Mouse (Mus musculus): ENCODE results near the gene Fam131b. TPM values are rescaled to one million over a fixed set of nuclear protein-coding genes. Genes with fewer than 3 reads are reported as not detected.

The Fam131b gene
- polyA plus RNA-seq, 1 experiment from 2014 or later: 0.43 TPM

Other genes starting within 250 kb of the Fam131b start
- not detected in 2 replicates for gene Tas2r139, start 183.7 kb downstream of the Fam131b start, polyA plus RNA-seq (2014; fragmentation: Nextera tagmentation; extraction: Ambion mirVana)
- not detected in 2 replicates for gene Tas2r144, start 109.3 kb downstream of the Fam131b start, polyA plus RNA-seq (2014; fragmentation: Nextera tagmentation; extraction: Ambion mirVana)
- 15.8 and 18.6 TPM in 2 replicates for gene Gstk1, start 78.7 kb downstream of the Fam131b start, polyA plus RNA-seq (2014; fragmentation: Nextera tagmentation; extraction: Ambion mirVana)
- 0.89 and 1.0 TPM in 2 replicates for gene Tmem139, start 62.7 kb downstream of the Fam131b start, polyA plus RNA-seq (2014; fragmentation: Nextera tagmentation; extraction: Ambion mirVana)
- 38.6 and 43.2 TPM in 2 replicates for gene Casp2, start 59.7 kb downstream of the Fam131b start, polyA plus RNA-seq (2014; fragmentation: Nextera tagmentation; extraction: Ambion mirVana)
- gene Clcn1, start 38.0 kb downstream of the Fam131b start, polyA plus RNA-seq (2014; fragmentation: Nextera tagmentation; extraction: Ambion mirVana): 0.66 and 0.92 TPM in 2 replicates
- gene Zyx, start 25.0 kb upstream of the Fam131b start, polyA plus RNA-seq (2014; fragmentation: Nextera tagmentation; extraction: Ambion mirVana): 155 and 156 TPM in 2 replicates
- gene Epha1, start 48.6 kb upstream of the Fam131b start, polyA plus RNA-seq (2014; fragmentation: Nextera tagmentation; extraction: Ambion mirVana): 3.8 and 4.3 TPM in 2 replicates
- not detected in 2 replicates for gene Tas2r143, start 75.6 kb upstream of the Fam131b start, polyA plus RNA-seq (2014; fragmentation: Nextera tagmentation; extraction: Ambion mirVana)
- gene Tas2r135, start 80.8 kb upstream of the Fam131b start, polyA plus RNA-seq (2014; fragmentation: Nextera tagmentation; extraction: Ambion mirVana): not detected in 2 replicates
- gene Tas2r126, start 109.9 kb upstream of the Fam131b start, polyA plus RNA-seq (2014; fragmentation: Nextera tagmentation; extraction: Ambion mirVana): not detected in 2 replicates
- gene Olfr458, start 140.6 kb upstream of the Fam131b start, polyA plus RNA-seq (2014; fragmentation: Nextera tagmentation; extraction: Ambion mirVana): not detected in 2 replicates
- gene Olfr457, start 151.7 kb upstream of the Fam131b start, polyA plus RNA-seq (2014; fragmentation: Nextera tagmentation; extraction: Ambion mirVana): not detected in 2 replicates
- 0.17 TPM in 1 of 2 replicates, not detected in the other for gene Olfr456, start 162.6 kb upstream of the Fam131b start, polyA plus RNA-seq (2014; fragmentation: Nextera tagmentation; extraction: Ambion mirVana)
- not detected in 2 replicates for gene Olfr455, start 222.9 kb upstream of the Fam131b start, polyA plus RNA-seq (2014; fragmentation: Nextera tagmentation; extraction: Ambion mirVana)